ENCODE assay signal across 21 mouse cellular contexts in the genomic region with DNA sequence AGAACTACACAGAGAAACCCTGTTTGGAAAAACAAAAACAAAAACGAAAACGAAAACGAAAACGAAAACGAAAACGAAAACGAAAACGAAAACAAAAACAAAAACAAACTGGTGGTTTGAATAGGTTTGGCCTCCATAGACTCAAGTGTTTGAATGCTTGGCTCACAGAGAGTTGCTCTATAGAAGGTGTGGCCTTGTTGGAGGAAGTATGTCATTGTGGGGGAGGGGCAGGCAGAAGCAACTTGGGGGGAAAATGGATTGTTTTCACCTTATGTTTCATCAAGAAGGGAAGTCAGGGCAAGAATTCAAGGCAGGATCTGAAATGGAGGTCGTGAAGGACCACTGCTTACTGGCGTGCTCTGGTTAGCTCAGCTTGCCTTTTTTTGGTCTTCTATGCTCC.
A peak's percentile ranks its signal among the peaks of the same experiment; 100 is the strongest.
DNase-seq lines count a peak whose midpoint lies in the region; ATAC-seq and TF ChIP-seq lines count a peak whose summit lies in the region.
"Had no signal": no experiment of that assay in that cellular context is flagged by ENCODE, and none has a peak within 500 bp of the region (broad histone marks: within the 10 kb centered on the region; RNA-seq: fewer than 3 reads in every experiment).

No protein-coding gene starts in this region.

- H3K27ac ChIP-seq in midbrain, embryonic 15.5 days, result no peak overlapping the region
- H3K27ac ChIP-seq in thymus, adult 2 months (ENCODE audit: control insufficient read depth, insufficient read depth, low read length), result no peak overlapping the region
- no peak overlapping the region for H3K27ac ChIP-seq in embryonic facial prominence, embryonic 10.5 days (replicated peaks)

- H3K9ac ChIP-seq in midbrain, embryonic 15.5 days, result no peak overlapping the region

- peak; percentile 41 to 56 for DNase-seq in B cell, adult 2 months
- DNase-seq in induced T-regulatory cell, adult 2 months (ENCODE audit: low read depth), result peak; percentile 29
- DNase-seq in splenic B cell, adult 2 months (ENCODE audit: low read depth, low spot score), result peak; percentile 50
- no peak for DNase-seq in thymus, adult 2 months
- DNase-seq in embryonic facial prominence, embryonic 10.5 days (ENCODE audit: low spot score), result no peak
- DNase-seq: adrenal gland, adult 2 months; adrenal gland, adult 8-10 months; adrenal gland, postnatal 10 days; adrenal gland, postnatal 14 days; adrenal gland, postnatal 25 days; adrenal gland, postnatal 36 days; cerebellum, adult 11 months; cerebellum, adult 11-12 months; cerebellum, adult 18-20 months; cerebellum, adult 2 months had no signal

- ATAC-seq in midbrain, embryonic 15.5 days (replicated peaks), result no peak
- ATAC-seq: activated CD4-positive, CD25-positive, alpha-beta regulatory T cell, adult 4 months; CD4-positive, CD25-positive, alpha-beta regulatory T cell, adult 4 months; Patski had no signal

- no peak for TF ChIP-seq POLR2A in thymus, adult 2 months (IDR thresholded peaks at IDR 0.05; ENCODE audit: control insufficient read depth, extremely low read depth, insufficient read depth, low read length, poor library complexity)

- H3K27me3 ChIP-seq in splenic B cell, adult 2 months (ENCODE audit: control insufficient read depth, insufficient read depth, low read length, poor library complexity, severe bottlenecking), result no peaks in the 10 kb centered on the region; the same call in 1 of the 2 replicates
- H3K27me3 ChIP-seq in midbrain, embryonic 15.5 days (replicated peaks), result no peaks in the 10 kb centered on the region
- H3K27me3 ChIP-seq in thymus, adult 2 months (ENCODE audit: control insufficient read depth, insufficient read depth, low read length), result no peaks in the 10 kb centered on the region
- no peaks in the 10 kb centered on the region for H3K27me3 ChIP-seq in embryonic facial prominence, embryonic 10.5 days (replicated peaks; ENCODE audit: low read depth, poor library complexity, severe bottlenecking)
- H3K27me3 ChIP-seq: CH12.LX had no signal

- WGBS in midbrain, embryonic 15.5 days, result 96% methylated on average over 10 of the region's 10 CpGs
- WGBS in thymus, adult 2 months, result 96% methylated on average over 10 of the region's 10 CpGs
- WGBS in embryonic facial prominence, embryonic 10.5 days, result 94% methylated on average over 10 of the region's 10 CpGs

- H3K9me3 ChIP-seq in midbrain, embryonic 15.5 days, result no peaks in the 10 kb centered on the region
- no peaks in the 10 kb centered on the region for H3K9me3 ChIP-seq in embryonic facial prominence, embryonic 10.5 days

- no peak overlapping the region for H3K4me3 ChIP-seq in midbrain, embryonic 15.5 days
- no peak overlapping the region for H3K4me3 ChIP-seq in thymus, adult 2 months (ENCODE audit: control insufficient read depth, insufficient read depth, low read length)
- H3K4me3 ChIP-seq in embryonic facial prominence, embryonic 10.5 days, result no peak overlapping the region

- H3K4me1 ChIP-seq in midbrain, embryonic 15.5 days, result no peaks in the 10 kb centered on the region
- H3K4me1 ChIP-seq in thymus, adult 2 months (replicated peaks; ENCODE audit: control insufficient read depth, insufficient read depth, low read length), result no peaks in the 10 kb centered on the region
- H3K4me1 ChIP-seq in embryonic facial prominence, embryonic 10.5 days, result peaks cover 14% of the 10 kb centered on the region

- H3K4me2 ChIP-seq in midbrain, embryonic 15.5 days, result no peak overlapping the region

- no peak for TF ChIP-seq CTCF in thymus, adult 2 months (IDR thresholded peaks at IDR 0.05; ENCODE audit: borderline replicate concordance, control insufficient read depth, extremely low read depth, insufficient read depth, low read length, poor library complexity)

- no peaks in the 10 kb centered on the region for H3K36me3 ChIP-seq in splenic B cell, adult 2 months (ENCODE audit: control insufficient read depth, insufficient read depth, low read length, poor library complexity, severe bottlenecking)
- H3K36me3 ChIP-seq in midbrain, embryonic 15.5 days (replicated peaks), result no peaks in the 10 kb centered on the region
- H3K36me3 ChIP-seq in thymus, adult 2 months (ENCODE audit: control insufficient read depth, insufficient read depth, low read length), result no peaks in the 10 kb centered on the region
- H3K36me3 ChIP-seq in embryonic facial prominence, embryonic 10.5 days (replicated peaks), result no peaks in the 10 kb centered on the region
- H3K36me3 ChIP-seq: G1E had no signal

Comparison
In these comparisons a context has a peak if more than half of its experiments do, and no peak if none do; other contexts are left out.
1. DNase-seq: peak in B cell, adult 2 months (2 of 2), induced T-regulatory cell, adult 2 months (single experiment) and splenic B cell, adult 2 months (single experiment); none in thymus, adult 2 months (single experiment) and embryonic facial prominence, embryonic 10.5 days (single experiment).